Comparison of ENCODE assay signal across 22 mouse cellular contexts in genomic region chr14:21787374-21787773, GRCm38 (mm10). TPM values are rescaled to one million over a fixed set of nuclear protein-coding genes. Genes with fewer than 3 reads are reported as not detected.
"Had no signal": no experiment of that assay in that cellular context is flagged by ENCODE, and none has a peak within 500 bp of the region (broad histone marks: within the 10 kb centered on the region; RNA-seq: fewer than 3 reads in every experiment).

No protein-coding gene starts in this region.

- H3K4me1 ChIP-seq: limb, embryonic 12.5 days; limb, embryonic 15.5 days; midbrain, embryonic 13.5 days; neural tube, embryonic 13.5 days; stomach, embryonic 15.5 days had no signal

- H3K9me3 ChIP-seq: limb, embryonic 12.5 days; limb, embryonic 15.5 days; midbrain, embryonic 13.5 days; neural tube, embryonic 13.5 days; stomach, embryonic 15.5 days had no signal

- H3K9ac ChIP-seq: limb, embryonic 12.5 days; limb, embryonic 15.5 days; liver, embryonic 14.5 days; liver, postnatal 0 days; lung, embryonic 14.5 days; midbrain, embryonic 13.5 days; neural tube, embryonic 13.5 days; stomach, embryonic 15.5 days had no signal

- H3K4me3 ChIP-seq: limb, embryonic 12.5 days; limb, embryonic 15.5 days; midbrain, embryonic 13.5 days; myocyte; neural tube, embryonic 13.5 days; stomach, embryonic 15.5 days had no signal

- DNase-seq: left cerebral cortex, postnatal 4 days; liver, postnatal 0 days; lung, embryonic 14.5 days; right cerebral cortex, postnatal 14 days; right cerebral cortex, postnatal 4 days; spleen, adult 18-20 months; thymus, postnatal 36 days had no signal

- ATAC-seq: intestine, postnatal 0 days; liver, postnatal 0 days; lung, postnatal 0 days; midbrain, embryonic 13.5 days; midbrain, embryonic 16.5 days had no signal

- H3K27ac ChIP-seq: limb, embryonic 12.5 days; limb, embryonic 15.5 days; liver, embryonic 14.5 days; macrophage; midbrain, embryonic 13.5 days; neural tube, embryonic 13.5 days; stomach, embryonic 15.5 days had no signal

- H3K27me3 ChIP-seq: limb, embryonic 12.5 days; limb, embryonic 15.5 days; midbrain, embryonic 13.5 days; neural tube, embryonic 13.5 days; stomach, embryonic 15.5 days had no signal

- H3K4me2 ChIP-seq: limb, embryonic 12.5 days; limb, embryonic 15.5 days; liver, embryonic 11.5 days; lung, embryonic 14.5 days; midbrain, embryonic 13.5 days; neural tube, embryonic 13.5 days; stomach, embryonic 15.5 days had no signal

RNA-seq across cellular contexts. Expression of gene Dusp13, which starts 36.4 kb away (rescaled TPM):
- total RNA-seq: left cerebral cortex, postnatal 4 days; megakaryocyte, adult 5-6 weeks; monocyte, adult 5-6 weeks had no signal
- polyA plus RNA-seq: intestine, embryonic 14.5 days; limb, embryonic 12.5 days; liver, embryonic 11.5 days; liver, postnatal 0 days; lung, embryonic 14.5 days; midbrain, embryonic 13.5 days; midbrain, embryonic 16.5 days; neural tube, embryonic 13.5 days; stomach, embryonic 15.5 days had no signal
